Mouse (Mus musculus) hindbrain, embryonic 15.5 days (tissue): Measurements from ENCODE around the gene Birc5. TPM values are rescaled to one million over a fixed set of nuclear protein-coding genes. Genes with fewer than 3 reads are reported as not detected.

Source experiments
- ATAC-seq: fragments of 200-750 bp; cut with Nextera tagmentation; 2 replicates; pipeline ENCODE4 v1.8.0; 2017; ENCODE audit warnings: low read depth, moderate number of reproducible peaks, moderate TSS enrichment; ENCODE audit not compliant: low FRiP score
- H3K27ac ChIP-seq: fragments of 300-500 bp; sonication (generic); replicated peaks from 2 replicates; pipeline ENCODE4 v1.5.1; 2015; ENCODE audit warnings: mild to moderate bottlenecking, inconsistent platforms
- H3K27me3 ChIP-seq: fragments of 300-500 bp; sonication (generic); 2 replicates; pipeline ENCODE4 v1.6.1; 2015; ENCODE audit warnings: control low read depth, inconsistent platforms
- H3K36me3 ChIP-seq: fragments of 300-500 bp; sonication (generic); 2 replicates; pipeline ENCODE4 v1.6.1; 2015; ENCODE audit warnings: control low read depth, inconsistent platforms
- H3K4me1 ChIP-seq: fragments of 300-500 bp; sonication (generic); replicated peaks from 2 replicates; pipeline ENCODE4 v1.6.1; 2015; ENCODE audit warnings: control low read depth, inconsistent platforms
- H3K4me2 ChIP-seq: fragments of 300-500 bp; sonication (generic); 2 replicates; pipeline ENCODE4 v1.6.1; 2015; ENCODE audit warnings: moderate library complexity, mild to moderate bottlenecking, inconsistent platforms
- H3K4me3 ChIP-seq: fragments of 300-500 bp; sonication (generic); 2 replicates; pipeline ENCODE4 v1.5.1; 2015; ENCODE audit warnings: mild to moderate bottlenecking, inconsistent platforms
- H3K9ac ChIP-seq: fragments of 300-500 bp; sonication (generic); 2 replicates; pipeline ENCODE4 v1.6.1; 2015; ENCODE audit warnings: inconsistent platforms
- H3K9me3 ChIP-seq: fragments of 300-500 bp; sonication (generic); 2 replicates; pipeline ENCODE4 v1.6.1; 2016; ENCODE audit warnings: control low read depth, inconsistent platforms
- WGBS: fragments of 180-500 bp; shearing (Covaris S2); methylation state at CpG from one replicate; pipeline ENCODE4 v1.1.7; 2015; 5-methylcytosine and 5-hydroxymethylcytosine counted together
- polyA plus RNA-seq: library from polyadenylated mRNA; unstranded; fragments of >200 nt; fragmentation: Nextera tagmentation; extraction: Ambion mirVana; gene quantifications from 2 replicates; pipeline ENCODE4 v1.2.1, GENCODE M21; 2015

The Birc5 gene
- polyA plus RNA-seq, 1 experiment from 2014 or later = 41.6 TPM

DNA sequence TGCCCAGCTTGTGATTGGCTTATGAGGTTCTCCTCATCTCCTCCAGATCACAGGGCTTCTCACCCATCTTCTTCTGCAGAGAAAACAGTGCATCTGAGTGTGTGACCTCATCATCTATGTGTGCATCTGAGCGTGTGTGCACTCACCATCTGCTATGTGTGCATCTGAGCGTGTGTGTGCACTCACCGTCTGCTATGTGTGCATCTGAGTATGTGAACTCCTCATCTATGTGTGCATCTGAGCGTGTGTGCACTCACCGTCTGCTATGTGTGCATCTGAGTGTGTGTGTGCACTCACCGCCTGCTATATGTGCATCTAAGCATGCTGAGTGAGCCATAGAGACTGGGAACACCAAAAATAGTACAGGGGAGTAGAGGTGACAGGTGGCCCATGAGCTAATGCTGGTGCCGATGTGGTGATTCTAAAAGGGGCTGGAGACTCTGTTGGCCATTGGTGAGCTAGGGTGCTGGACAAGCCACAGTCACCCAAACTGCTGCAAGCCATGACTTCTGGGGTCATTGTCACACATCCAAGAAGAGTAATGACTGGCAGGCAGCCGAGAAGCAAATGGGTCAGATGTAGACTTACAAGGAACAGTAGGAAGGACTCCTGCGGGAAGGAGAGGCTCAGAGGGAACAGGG lies 31.4 kb downstream of the Birc5 start:
- ATAC-seq = no peak
- H3K36me3 ChIP-seq = no peaks in the 10 kb centered on the region
- 86% methylated on average over 9 of the region's 9 CpGs for WGBS

GRCm38 (mm10) chr11:117880977-117881358 lies 31.9 kb downstream of the Birc5 start:
- H3K4me2 ChIP-seq = no peak overlapping the region
- no peaks in the 10 kb centered on the region for H3K9me3 ChIP-seq
- H3K27ac ChIP-seq = no peak overlapping the region
- no peak overlapping the region for H3K9ac ChIP-seq
- no peak for ATAC-seq
- no peaks in the 10 kb centered on the region for H3K36me3 ChIP-seq
- no peaks in the 10 kb centered on the region for H3K27me3 ChIP-seq
- H3K4me3 ChIP-seq = no peak overlapping the region
- 87% methylated on average over 6 of the region's 6 CpGs for WGBS
- H3K4me1 ChIP-seq = peaks cover 29% of the 10 kb centered on the region

More for the DNA sequence above, 31.4 kb downstream of the Birc5 start:
- Histone ChIP-seq H3K27ac (no peak overlapping the region), H3K4me2 (no peak overlapping the region), H3K9ac (no peak overlapping the region), H3K27me3 (no peaks in the 10 kb centered on the region), H3K9me3 (no peaks in the 10 kb centered on the region), H3K4me1 (peaks cover 29% of the 10 kb centered on the region), H3K4me3 (no peak overlapping the region)

DNA sequence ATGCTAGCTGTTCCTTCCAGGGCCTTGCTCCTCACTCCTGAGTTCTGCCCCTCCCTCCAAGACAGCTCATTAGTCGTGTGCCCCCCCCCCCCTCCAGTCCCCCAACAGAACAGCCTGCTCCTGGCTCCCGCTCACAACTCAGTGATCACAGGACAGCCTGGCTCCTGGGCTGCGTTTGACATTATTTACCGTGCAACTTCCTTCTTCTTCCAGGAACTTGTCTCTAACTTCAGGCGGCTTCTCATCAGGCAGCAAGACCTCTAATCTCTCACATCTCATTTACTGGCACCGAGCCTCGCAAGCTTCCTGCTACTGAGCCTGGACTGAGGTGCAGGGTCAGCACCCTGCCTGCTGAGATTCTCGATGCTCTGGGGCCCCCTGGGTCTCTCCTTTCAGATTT lies 32.7 kb downstream of the Birc5 start:
- Histone ChIP-seq H3K4me3 (no peak overlapping the region), H3K9me3 (no peaks in the 10 kb centered on the region), H3K36me3 (no peaks in the 10 kb centered on the region), H3K27me3 (peaks cover 4% of the 10 kb centered on the region; the same call in 1 of the 2 replicates), H3K9ac (no peak overlapping the region), H3K4me1 (peaks cover 29% of the 10 kb centered on the region), H3K4me2 (no peak overlapping the region), H3K27ac (no peak overlapping the region)
- 24% methylated on average over 8 of the region's 8 CpGs for WGBS
- no peak for ATAC-seq

DNA sequence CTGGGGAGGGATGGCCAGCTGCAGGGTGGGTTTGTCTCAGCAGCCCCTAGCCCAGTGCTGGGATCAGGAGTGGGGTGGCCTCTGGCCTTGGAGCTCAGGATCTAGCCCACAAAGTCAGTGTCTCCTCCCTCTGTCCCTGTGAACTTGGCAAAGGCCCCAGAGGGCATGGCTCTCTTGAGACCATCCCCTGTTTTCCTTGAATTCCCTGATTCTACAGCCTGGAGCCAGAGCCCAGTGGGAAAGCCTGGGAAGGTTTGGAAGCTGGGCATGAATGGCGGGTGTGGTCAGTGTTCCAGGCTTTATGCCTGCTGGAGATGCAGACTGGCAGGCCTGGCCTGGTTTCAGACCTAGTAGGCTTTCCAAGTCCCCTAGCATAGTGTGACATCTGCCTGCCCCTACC lies 33.2 kb downstream of the Birc5 start:
- H3K4me1 ChIP-seq = peaks cover 29% of the 10 kb centered on the region
- no peak overlapping the region for H3K9ac ChIP-seq
- H3K4me3 ChIP-seq = no peak overlapping the region
- 56% methylated on average over 1 of the region's 1 CpGs for WGBS
- no peak overlapping the region for H3K4me2 ChIP-seq
- H3K9me3 ChIP-seq = no peaks in the 10 kb centered on the region
- H3K36me3 ChIP-seq = no peaks in the 10 kb centered on the region
- no peak overlapping the region for H3K27ac ChIP-seq
- peaks cover 4% of the 10 kb centered on the region; the same call in 1 of the 2 replicates for H3K27me3 ChIP-seq
- ATAC-seq = no peak

DNA sequence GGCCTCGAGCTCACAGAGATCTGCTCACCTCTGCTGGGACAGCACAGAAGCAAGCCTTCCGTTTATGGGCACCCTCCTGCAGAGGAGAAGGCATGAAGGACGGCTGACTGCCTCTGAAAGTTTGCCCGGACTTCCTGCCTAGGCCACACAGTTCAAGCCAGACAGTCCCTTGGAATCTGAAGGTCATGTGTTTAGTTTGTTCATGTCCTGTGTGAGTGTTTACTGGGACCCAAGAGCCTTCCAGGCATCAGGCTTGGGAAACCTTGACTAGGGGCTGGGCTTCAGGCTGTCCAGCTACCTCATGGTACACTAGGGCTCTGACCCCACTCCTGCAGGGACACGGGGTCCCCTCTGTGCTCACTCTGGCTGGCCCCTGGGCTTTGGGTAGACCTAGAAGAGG lies 36.9 kb downstream of the Birc5 start:
- H3K27me3 ChIP-seq = peaks cover 16% of the 10 kb centered on the region
- 57% methylated on average over 5 of the region's 5 CpGs for WGBS
- no peak for ATAC-seq

DNA sequence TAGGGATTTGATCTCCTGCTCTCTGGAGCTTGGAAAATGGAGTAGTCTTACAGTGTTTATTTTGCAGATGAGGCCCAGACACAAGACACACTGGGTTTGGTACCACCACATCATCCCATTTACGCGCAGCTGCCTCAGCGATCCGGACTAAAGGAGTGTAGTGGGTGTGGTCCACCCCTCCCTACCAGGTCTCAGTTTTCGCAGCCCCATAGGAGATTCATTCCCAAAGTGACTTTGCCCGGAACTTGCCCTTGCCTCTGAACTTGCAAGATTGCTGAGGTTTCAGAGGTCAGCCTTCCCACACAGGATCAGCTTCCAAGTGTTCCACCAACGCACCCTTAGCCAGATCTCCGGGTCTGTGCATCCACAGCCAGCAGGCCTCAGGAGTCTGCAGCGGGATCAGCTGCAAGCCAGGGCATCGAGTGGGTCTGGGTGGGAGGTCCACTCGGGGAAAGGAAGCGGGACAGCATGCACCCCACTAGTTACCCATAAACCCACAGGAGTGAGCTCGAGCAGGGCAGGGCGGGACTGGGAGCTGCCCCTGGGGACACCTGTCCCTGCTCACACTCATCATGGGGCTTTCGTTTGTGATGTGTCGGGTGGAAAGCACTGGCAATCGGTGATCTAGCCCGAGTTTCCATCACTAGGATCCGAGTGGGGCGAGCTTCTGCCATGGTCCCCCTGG lies 39.3 kb downstream of the Birc5 start:
- Histone ChIP-seq H3K36me3 (no peaks in the 10 kb centered on the region), H3K9ac (no peak overlapping the region), H3K4me2 (peak overlapping the region; percentile 44), H3K4me3 (no peak overlapping the region), H3K4me1 (peaks cover 33% of the 10 kb centered on the region), H3K27me3 (peaks cover 24% of the 10 kb centered on the region), H3K9me3 (no peaks in the 10 kb centered on the region), H3K27ac (no peak overlapping the region)
- 19% methylated on average over 20 of the region's 20 CpGs for WGBS
- ATAC-seq = peak; percentile 33; the same call in 1 of the 2 replicates

More for the DNA sequence above, 36.9 kb downstream of the Birc5 start:
- no peak overlapping the region for H3K27ac ChIP-seq
- no peaks in the 10 kb centered on the region for H3K36me3 ChIP-seq
- no peak overlapping the region for H3K4me3 ChIP-seq
- no peaks in the 10 kb centered on the region for H3K9me3 ChIP-seq
- H3K9ac ChIP-seq = no peak overlapping the region
- no peak overlapping the region for H3K4me2 ChIP-seq
- peaks cover 43% of the 10 kb centered on the region for H3K4me1 ChIP-seq

- WGBS = 3% methylated on average over 32 of the region's 33 CpGs
- peaks cover 30% of the 10 kb centered on the region for H3K27me3 ChIP-seq
- peak overlapping the region; percentile 14 for H3K4me3 ChIP-seq
- no peak overlapping the region for H3K9ac ChIP-seq
- ATAC-seq = peak; percentile 24; the same call in 1 of the 2 replicates
- no peaks in the 10 kb centered on the region for H3K36me3 ChIP-seq
- H3K9me3 ChIP-seq = no peaks in the 10 kb centered on the region
- H3K4me1 ChIP-seq = peaks cover 33% of the 10 kb centered on the region
- peak overlapping the region; percentile 44 for H3K4me2 ChIP-seq
- 0 out of 2 replicates have a peak overlapping the region, but pooled peaks have one; percentile 30 for H3K27ac ChIP-seq
Measured at GRCm38 (mm10) chr11:117888853-117889822, 40.1 kb downstream of the Birc5 start.

DNA sequence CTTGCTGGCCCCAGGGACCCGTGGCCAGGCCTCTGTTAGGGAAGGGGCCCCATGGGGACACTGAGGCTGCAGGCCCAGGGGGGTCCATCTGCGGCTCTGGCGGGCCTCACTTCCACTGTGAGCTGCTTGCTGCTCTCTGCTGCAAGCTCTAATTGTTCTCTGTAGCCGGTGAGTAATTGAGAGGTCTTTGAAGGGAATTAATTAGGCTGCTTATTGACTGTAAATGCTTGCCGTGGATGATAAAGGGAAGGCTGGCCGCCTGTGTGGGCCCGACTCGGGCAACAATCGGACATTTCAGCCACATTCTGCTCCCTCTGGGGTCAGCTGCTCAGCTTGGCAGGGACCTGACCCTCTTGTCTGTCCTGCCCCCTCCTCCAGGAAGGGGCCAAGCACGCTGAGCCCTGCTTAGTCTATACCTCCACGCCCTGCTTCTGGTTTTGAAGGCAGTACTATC lies 40.9 kb downstream of the Birc5 start:
- peak; percentile 46; the same call in 1 of the 2 replicates for ATAC-seq
- peaks cover 33% of the 10 kb centered on the region for H3K27me3 ChIP-seq
- H3K4me1 ChIP-seq = peaks cover 33% of the 10 kb centered on the region
- no peaks in the 10 kb centered on the region for H3K36me3 ChIP-seq
- WGBS = 4% methylated on average over 11 of the region's 11 CpGs
- H3K9ac ChIP-seq = no peak overlapping the region
- no peak overlapping the region for H3K4me2 ChIP-seq
- H3K27ac ChIP-seq = peak overlapping the region; percentile 30; the same call in 1 of the 2 replicates
- no peaks in the 10 kb centered on the region for H3K9me3 ChIP-seq
- no peak overlapping the region for H3K4me3 ChIP-seq

- Histone ChIP-seq H3K4me3 (no peak overlapping the region), H3K36me3 (no peaks in the 10 kb centered on the region), H3K4me1 (peaks cover 33% of the 10 kb centered on the region), H3K9me3 (no peaks in the 10 kb centered on the region), H3K27me3 (peaks cover 33% of the 10 kb centered on the region), H3K27ac (no peak overlapping the region), H3K9ac (no peak overlapping the region), H3K4me2 (no peak overlapping the region)
- WGBS = 18% methylated on average over 13 of the region's 13 CpGs
- no peak for ATAC-seq
Measured at GRCm38 (mm10) chr11:117890519-117891282, 41.6 kb downstream of the Birc5 start.

DNA sequence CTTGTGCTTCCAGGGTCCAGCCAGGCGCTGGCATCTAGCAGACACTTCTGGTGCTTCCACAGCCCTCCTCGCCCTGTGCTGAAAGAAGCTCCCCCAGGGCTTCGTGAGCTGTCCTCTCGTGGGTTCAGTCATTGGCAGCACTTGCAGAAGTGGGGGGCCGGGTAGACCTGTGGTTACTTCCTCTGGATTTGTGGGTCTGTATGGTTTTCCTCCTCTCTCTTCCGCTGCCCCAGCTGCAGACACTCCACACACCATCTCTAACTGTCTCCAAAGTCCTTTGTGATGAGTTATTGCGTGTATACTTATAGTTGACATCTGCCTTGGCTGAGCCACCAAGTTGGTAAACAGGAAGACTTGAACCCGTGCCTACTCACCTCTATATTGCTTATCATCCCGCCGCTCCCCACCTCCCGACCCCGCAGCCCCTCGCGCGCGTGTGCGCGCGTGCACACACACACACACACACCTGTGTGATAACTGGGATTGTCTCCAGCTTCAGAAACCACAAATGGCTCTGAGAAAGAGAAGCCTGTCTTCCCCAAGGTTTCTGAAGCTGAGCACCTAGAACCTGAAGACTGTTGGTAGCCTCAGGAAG lies 42.6 kb downstream of the Birc5 start:
- no peaks in the 10 kb centered on the region for H3K9me3 ChIP-seq
- H3K27ac ChIP-seq = no peak overlapping the region
- 93% methylated on average over 19 of the region's 19 CpGs for WGBS
- no peak for ATAC-seq
- no peak overlapping the region for H3K9ac ChIP-seq
- no peak overlapping the region for H3K4me2 ChIP-seq
- no peaks in the 10 kb centered on the region for H3K36me3 ChIP-seq
- peaks cover 33% of the 10 kb centered on the region for H3K4me1 ChIP-seq
- peaks cover 30% of the 10 kb centered on the region for H3K27me3 ChIP-seq
- no peak overlapping the region for H3K4me3 ChIP-seq

DNA sequence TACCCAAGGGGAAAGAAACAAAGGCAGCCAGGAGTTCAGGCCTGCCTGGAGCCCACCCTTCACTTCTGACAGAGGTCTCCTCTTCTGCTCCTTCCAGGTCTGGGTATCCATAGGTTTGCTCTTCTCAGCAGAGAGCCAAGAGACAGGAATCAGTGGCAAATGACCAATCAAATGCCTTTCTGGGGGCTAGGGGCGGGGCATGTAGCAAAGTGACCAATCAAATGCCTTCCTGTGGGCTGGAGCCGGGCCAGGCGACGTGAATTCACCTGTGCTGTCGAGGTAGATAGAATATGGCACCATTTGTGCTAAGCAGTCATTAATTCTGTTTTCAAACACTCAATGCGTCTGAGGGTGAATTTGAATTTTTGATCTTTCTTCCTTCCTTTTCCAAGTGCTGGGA lies 43.1 kb downstream of the Birc5 start:
- no peak for ATAC-seq
- Histone ChIP-seq H3K27me3 (peaks cover 28% of the 10 kb centered on the region), H3K9me3 (no peaks in the 10 kb centered on the region), H3K4me2 (no peak overlapping the region), H3K9ac (no peak overlapping the region), H3K36me3 (no peaks in the 10 kb centered on the region), H3K4me3 (no peak overlapping the region), H3K27ac (no peak overlapping the region), H3K4me1 (peaks cover 33% of the 10 kb centered on the region)
- 60% methylated on average over 6 of the region's 6 CpGs for WGBS
